Mouse (Mus musculus): Measurements from ENCODE around the gene Gpr137c.
A peak's percentile ranks its signal among the peaks of the same experiment; 100 is the strongest.

Gene Gpr137c

DNA sequence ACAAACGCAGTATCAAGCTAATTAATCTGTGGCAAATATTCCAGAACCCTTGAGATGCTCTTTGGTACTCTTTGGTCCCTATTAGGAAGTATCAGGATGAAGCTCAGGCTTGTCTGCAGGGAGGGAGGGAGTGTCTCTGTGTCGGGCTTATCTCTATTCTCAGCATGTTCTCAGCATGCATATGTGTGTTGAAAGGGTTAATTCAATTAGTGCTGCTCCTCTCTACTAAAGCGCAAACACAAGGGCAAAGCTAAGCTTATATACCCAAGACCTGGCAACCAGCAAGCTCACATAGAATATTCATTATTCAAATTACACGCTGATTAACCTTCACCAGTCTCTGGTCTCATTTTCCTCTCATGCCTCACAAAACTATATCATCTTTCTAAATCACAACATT, 84.4 kb downstream of the Gpr137c start:
- no peak for DNase-seq

DNA sequence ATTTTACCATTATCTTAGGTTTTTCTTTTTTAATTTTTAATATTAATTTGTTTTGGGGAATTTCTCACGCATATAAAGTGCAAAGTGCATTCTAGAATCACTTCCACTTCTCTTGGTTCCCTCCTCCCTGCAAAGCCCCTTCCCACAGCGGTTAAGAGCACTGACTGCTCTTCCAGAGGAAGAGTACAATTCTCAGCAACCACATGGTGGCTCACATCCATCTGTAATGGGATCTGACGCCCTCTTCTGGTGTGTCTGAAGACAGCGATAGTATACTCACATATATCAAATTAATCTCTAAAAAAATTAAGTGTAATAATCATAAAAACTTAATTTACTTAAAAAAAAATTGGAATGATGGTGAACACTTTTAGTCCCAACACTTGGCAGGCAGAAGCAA, 84.9 kb downstream of the Gpr137c start:
- DNase-seq, result no peak

- DNase-seq, result no peak
Measured at GRCm38 (mm10) chr14:45305852-45306251, 86.3 kb downstream of the Gpr137c start.

DNA sequence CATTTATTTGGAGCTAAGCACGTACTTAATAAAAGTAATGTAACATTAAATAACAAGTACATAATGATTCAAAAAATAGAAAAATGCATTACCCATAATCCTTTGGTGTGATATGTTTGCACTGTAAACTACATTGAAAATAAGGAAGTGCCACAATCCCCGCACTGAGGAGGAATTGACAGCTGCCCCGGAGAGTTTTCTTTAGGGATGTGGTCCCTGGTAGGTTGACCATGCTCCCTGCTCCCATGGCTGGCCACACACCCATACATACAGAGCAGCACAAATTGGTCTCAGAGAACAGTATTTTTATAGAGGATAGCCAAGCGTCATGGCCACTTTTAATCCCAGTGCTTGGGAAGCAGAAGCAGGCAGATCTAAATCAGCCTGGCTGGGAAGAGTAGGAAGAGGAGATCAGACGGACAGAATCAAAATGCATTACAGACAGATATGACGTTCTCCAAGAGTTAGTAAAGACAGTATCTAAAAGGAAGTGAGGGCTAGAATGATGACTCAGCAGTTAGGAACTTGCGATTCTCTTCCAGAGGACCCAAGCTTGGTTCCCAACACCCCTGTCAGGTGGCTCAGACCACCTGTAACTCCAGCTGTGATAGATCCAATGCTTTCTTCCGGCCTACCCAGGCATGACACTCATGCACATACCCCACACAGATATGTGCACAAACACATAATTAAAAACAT, 88.3 kb downstream of the Gpr137c start:
- DNase-seq, result no peak

DNA sequence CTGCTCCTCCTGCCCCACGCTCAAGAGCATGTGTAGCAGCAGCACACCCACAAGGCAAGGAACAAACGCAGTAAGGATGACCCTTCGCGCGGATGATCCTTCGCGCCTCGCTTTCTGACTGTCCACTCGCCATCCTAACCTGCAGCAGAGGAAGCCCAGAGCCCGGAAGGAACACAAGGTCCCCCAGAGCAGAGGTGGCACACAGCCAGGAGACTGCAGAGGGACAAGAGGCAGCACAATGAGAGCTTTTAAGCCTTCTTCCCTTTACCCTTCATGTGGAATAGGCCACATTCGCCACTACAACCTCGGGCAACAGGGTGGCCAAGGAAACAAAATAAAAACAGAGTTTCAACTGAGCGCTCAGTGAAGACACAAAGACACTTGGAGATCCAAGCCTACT, 90.1 kb downstream of the Gpr137c start:
- DNase-seq, result peak; percentile 24 to 48

- DNase-seq, result no peak
Measured at GRCm38 (mm10) chr14:45310101-45310500, 90.6 kb downstream of the Gpr137c start.

- DNase-seq, result no peak
Measured at GRCm38 (mm10) chr14:45316927-45317326, 97.4 kb downstream of the Gpr137c start.

DNA sequence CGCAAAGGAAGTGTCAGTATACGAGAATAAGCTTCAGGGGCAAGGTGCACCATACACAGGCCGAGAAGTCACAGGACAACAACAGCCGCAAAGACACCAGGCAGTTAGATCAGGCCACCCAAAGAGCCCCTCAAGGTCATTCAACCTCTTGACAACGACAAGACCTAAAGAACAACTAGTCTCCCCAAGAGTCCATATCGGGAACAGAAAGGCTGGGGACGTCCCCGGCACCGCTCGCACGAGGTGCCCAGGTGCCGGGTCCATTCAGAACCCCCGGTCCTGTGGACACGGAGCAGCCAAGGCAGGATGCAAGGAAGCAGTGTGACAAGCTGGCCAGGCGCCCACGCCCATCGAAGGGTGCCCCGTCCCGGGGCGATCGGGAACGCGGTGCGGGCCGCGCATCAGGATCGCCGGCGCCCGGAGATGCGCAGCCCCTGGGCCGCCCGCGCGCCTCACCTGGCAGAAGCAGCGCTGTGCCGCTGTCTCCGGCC, 98.4 kb downstream of the Gpr137c start:
- DNase-seq, result peak in 1 of 2 experiments; percentile 61

DNA sequence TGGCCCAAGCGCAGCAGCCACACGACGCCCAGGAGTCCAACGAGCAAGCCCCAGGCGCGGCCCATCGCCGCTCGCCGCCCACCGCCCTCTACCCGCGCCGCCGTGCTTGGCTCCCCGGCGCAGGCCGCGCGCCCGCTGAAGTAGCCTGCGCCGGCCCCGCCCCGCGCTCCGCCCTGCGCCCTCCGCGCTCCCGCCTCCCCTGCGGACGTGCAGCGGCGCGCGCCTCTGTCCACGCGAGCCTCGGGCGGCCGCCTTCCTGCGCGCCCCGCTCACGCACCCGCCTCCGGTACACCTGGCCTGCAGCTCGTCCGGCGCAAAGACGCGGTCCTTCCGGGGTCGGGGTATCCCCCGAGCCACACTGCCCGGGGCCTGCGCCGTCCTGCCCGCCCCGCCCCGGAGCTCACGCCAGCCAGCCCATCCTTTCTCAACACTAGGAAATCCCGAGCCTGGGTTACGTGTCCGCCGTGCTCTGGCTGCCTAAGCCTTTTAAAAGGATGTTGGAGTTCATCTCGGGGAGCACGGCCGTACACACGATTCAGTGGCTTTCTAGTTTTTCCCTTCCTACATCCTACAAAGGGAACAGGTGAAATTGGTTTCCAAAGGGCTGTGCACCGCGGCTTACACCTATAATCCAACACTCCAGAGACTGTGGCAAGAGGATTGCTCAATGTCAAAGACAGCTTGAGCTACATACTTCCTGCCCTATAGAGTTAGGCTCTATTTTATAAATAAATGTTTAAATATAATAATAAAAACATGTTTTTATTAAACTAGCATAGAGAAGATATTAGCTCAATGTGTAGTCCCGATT, 99.1 kb downstream of the Gpr137c start, which contains the start of gene Ero1l:
Gene Ero1l (minus strand): TSS at position 346 of the 811 bp plus-strand sequence.
- DNase-seq, result peak; percentile 79 to 86

DNA sequence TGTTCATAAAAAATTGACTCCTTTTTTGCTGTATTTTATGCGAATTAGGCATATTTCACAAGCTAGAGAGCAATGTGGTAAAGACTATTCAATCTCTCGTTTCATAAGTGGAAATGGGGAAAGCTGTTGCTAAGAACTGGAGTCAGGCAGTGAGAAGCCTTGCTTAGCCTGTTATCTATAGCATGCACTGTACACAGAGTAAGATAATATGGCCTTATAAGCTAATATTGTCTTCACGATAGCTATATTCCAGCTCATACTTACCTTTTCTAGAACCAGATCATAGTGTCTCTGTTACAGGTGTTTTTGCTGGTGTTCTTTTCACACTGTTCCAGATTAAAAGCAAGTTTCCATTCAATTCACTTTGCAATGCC, 99.7 kb downstream of the Gpr137c start:
- no peak for DNase-seq

- DNase-seq, result no peak
Measured at GRCm38 (mm10) chr14:45320111-45320510, 100.6 kb downstream of the Gpr137c start.

DNA sequence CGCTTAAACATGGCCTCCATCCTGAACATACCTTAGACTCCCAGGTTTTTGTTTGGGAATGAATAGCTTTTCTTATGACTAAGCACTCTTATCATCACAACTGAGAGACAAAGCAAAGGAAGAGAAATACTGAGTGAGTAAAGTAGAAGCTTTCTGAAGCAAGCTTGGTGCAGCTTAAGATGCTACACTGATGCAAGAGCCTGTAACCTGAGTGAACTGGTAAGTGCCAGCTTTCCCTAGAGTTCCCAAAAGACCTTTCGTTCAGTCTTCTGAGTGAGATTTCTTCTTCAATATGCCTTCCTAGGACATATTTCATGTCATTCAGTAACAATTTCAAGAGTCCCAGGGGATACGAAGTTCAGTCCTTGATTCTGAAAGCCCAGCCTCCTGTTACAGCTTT, 101.5 kb downstream of the Gpr137c start:
- no peak for DNase-seq

DNA sequence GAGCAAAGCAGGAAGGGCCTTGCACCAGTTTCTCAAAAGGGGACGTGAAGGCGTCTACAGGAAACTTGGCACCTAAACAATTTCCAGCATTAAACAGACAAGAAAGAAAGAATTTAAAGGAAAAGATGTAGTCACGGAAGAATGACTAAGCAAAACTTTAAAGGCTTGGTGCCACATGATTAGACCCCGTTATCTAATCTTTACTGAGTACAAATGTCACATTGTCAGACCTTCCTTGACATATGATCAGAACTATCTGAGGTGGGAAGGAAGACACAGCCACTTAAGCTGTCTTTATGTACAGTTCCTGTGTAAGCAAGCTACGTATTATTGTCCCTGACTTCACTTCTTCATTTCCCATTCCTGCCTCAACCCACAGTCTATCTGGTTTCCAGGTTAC, 102.1 kb downstream of the Gpr137c start:
- no peak for DNase-seq

DNA sequence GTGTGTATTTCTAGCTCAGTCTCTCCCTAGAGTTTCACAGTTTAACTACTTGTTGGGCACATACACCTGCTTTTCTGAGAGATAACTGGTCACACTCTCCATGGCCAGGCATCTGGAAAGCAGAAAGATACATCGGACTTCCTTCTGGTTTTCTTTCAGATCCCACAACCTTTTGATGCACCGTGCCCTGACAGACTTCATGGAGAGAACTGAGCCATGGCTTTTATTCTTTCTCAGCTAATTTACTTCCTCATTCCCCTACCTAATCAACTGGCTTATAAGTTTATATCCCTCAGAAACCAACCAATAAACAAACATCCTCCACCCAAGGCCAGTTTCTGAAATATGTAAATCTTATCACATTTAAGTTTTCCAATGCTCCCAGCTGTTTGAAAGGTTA, 102.9 kb downstream of the Gpr137c start:
- DNase-seq, result no peak

- DNase-seq, result no peak
Measured at GRCm38 (mm10) chr14:45323320-45323719, 103.8 kb downstream of the Gpr137c start.

DNA sequence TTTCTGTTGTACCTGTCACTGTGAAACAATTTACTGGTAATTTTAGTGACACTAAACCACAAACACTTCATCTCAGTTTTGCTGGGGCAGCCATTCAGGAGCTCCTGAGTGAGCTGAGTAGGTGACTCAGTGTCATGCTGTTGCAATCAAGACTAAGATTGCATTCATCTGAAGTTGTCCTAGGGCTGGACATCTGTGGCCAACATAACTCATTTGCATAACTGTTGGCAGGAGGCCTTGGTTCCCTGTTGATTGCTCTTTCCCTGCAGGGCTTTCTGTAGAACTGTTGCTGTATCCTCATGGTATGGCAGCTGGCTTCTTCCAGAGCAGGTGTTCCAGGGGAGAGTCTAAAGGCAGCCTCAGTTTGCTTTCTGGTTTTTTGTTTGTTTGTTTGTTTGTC, 106.0 kb downstream of the Gpr137c start:
- DNase-seq, result no peak

- no peak for DNase-seq
Measured at GRCm38 (mm10) chr14:45328072-45328713, 108.7 kb downstream of the Gpr137c start.

GRCm38 (mm10) chr14:45329018-45329588, 109.6 kb downstream of the Gpr137c start:
- DNase-seq, result no peak

- peak; percentile 91 to 92 for DNase-seq
Measured at GRCm38 (mm10) chr14:45329589-45330181, 110.2 kb downstream of the Gpr137c start, which contains the start of gene Psmc6. TSS of gene Psmc6 (plus strand) at chr14:45329788.
